Mouse (Mus musculus) intestine, postnatal 0 days (tissue): ENCODE measurements around the gene Crybg1. TPM values are rescaled to one million over a fixed set of nuclear protein-coding genes. Genes with fewer than 3 reads are reported as not detected.

Experiments
- ATAC-seq: fragments of 200-750 bp; cut with Nextera tagmentation; 2 replicates; pipeline ENCODE4 v1.8.0; 2017; ENCODE audit warnings: mild to moderate bottlenecking, moderate TSS enrichment, moderate library complexity
- H3K27ac ChIP-seq: fragments of 300-500 bp; sonication (generic); 2 replicates; pipeline ENCODE4 v1.5.1; 2014; ENCODE audit warnings: mild to moderate bottlenecking, low read depth, low read length, moderate library complexity
- H3K27me3 ChIP-seq: fragments of 300-500 bp; sonication (generic); replicated peaks from 2 replicates; pipeline ENCODE4 v1.6.1; 2014; ENCODE audit warnings: low read length, mixed read lengths; ENCODE audit not compliant: control insufficient read depth, insufficient read depth
- H3K36me3 ChIP-seq: fragments of 300-500 bp; sonication (generic); 2 replicates; pipeline ENCODE4 v1.6.1; 2014; ENCODE audit warnings: mild to moderate bottlenecking, moderate library complexity; ENCODE audit not compliant: control insufficient read depth, insufficient read depth
- H3K4me1 ChIP-seq: fragments of 300-500 bp; sonication (generic); replicated peaks from 2 replicates; pipeline ENCODE4 v1.6.1; 2014; ENCODE audit warnings: antibody characterized with exemption, low read length, mixed read lengths; ENCODE audit not compliant: control insufficient read depth, insufficient read depth
- H3K4me2 ChIP-seq: fragments of 300-500 bp; sonication (generic); replicated peaks from 2 replicates; pipeline ENCODE4 v1.6.1; 2014; ENCODE audit warnings: low read depth, mild to moderate bottlenecking, moderate library complexity
- H3K4me3 ChIP-seq: fragments of 300-500 bp; sonication (generic); 2 replicates; pipeline ENCODE4 v1.5.1; 2014; ENCODE audit warnings: low read depth, low read length
- H3K9ac ChIP-seq: fragments of 300-500 bp; sonication (generic); 2 replicates; pipeline ENCODE4 v1.6.1; 2014; ENCODE audit warnings: mild to moderate bottlenecking, low read depth, low read length
- H3K9me3 ChIP-seq: fragments of 300-500 bp; sonication (generic); 2 replicates; pipeline ENCODE4 v1.6.1; 2016; ENCODE audit warnings: mixed run types; ENCODE audit not compliant: control insufficient read depth
- CTCF ChIP-seq: sonication (generic); IDR thresholded peaks from 2 replicates; pipeline ENCODE4 v1.5.1; 2016; ENCODE audit warnings: low read depth, mild to moderate bottlenecking, control low read depth, antibody characterized with exemption, moderate library complexity
- WGBS: fragments of 180-500 bp; shearing (Covaris S2); extraction: QIAGEN DNeasy Blood & Tissue Kit; methylation state at CpG from one replicate; pipeline ENCODE4 v1.1.7; 2014; 5-methylcytosine and 5-hydroxymethylcytosine counted together
- polyA plus RNA-seq: library from polyadenylated mRNA; unstranded; fragments of >200 nt; fragmentation: Nextera tagmentation; extraction: Ambion mirVana; gene quantifications from 2 replicates; pipeline ENCODE4 v1.2.1, GENCODE M21; 2015

Gene Crybg1
- polyA plus RNA-seq, 1 experiment from 2014 or later = 3.1 TPM

DNA sequence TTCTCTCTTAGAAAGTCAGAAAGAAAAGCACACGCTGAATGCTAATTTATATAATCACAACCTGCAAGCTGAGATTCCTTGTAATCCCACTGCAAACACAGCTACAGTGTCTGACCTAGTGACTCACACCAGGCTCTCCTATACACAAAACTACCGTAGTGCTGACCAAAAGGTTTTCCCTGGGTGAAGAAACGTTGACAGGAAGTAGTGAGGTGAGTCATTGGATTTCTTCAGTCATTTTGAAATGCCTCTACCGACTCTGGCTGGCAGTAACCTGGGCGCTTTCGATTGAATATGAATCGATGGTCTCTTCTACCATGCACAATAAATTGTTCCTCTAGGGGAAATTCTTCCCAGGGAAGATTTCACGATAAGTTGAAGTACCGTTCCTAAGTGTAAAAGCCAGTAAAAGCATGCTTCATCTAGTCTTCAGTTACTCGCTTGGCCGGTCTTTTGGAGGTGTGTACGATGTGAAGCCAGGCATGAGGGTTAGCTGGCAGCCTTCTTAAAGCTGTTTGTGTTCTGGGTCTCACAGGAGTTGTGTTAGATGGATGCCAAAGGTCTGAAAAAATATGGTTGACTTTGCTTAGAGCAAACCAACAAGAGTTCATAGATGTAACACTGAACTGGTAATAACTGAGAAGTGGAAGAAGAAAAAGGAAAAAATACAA is 36.5 kb downstream of the Crybg1 start:
- 64% methylated on average over 12 of the region's 12 CpGs for WGBS
- TF ChIP-seq CTCF = no peak
- Histone ChIP-seq H3K4me2 (no peak overlapping the region), H3K9me3 (no peaks in the 10 kb centered on the region), H3K4me3 (no peak overlapping the region), H3K9ac (no peak overlapping the region), H3K27me3 (no peaks in the 10 kb centered on the region), H3K27ac (no peak overlapping the region), H3K4me1 (no peaks in the 10 kb centered on the region), H3K36me3 (no peaks in the 10 kb centered on the region)
- no peak for ATAC-seq

DNA sequence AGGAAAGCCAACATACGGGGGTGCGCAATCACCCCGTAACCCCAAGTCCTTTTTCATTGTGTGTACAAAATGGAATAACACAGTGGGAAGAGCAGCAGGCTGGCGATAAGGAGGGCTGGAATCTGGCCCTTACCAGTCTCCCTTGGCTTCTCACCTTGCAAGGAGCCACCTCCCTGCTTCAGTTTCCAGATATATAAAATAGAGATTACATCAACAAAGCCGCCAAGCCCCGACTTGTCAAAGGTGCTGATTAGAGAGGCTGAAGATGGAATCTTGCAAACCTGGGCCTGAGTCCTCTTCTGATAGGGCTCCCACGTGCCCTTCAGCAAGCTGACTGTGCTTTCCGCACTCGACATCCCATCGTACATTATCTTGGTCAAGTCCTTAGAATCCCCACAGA is 37.5 kb downstream of the Crybg1 start:
- Histone ChIP-seq H3K4me1 (no peaks in the 10 kb centered on the region), H3K9me3 (no peaks in the 10 kb centered on the region), H3K4me2 (peak overlapping the region; percentile 17; the same call in 1 of the 2 replicates), H3K36me3 (no peaks in the 10 kb centered on the region), H3K4me3 (no peak overlapping the region), H3K27ac (no peak overlapping the region), H3K9ac (no peak overlapping the region), H3K27me3 (no peaks in the 10 kb centered on the region)
- 65% methylated on average over 10 of the region's 10 CpGs for WGBS
- no peak for ATAC-seq
- no peak for TF ChIP-seq CTCF

DNA sequence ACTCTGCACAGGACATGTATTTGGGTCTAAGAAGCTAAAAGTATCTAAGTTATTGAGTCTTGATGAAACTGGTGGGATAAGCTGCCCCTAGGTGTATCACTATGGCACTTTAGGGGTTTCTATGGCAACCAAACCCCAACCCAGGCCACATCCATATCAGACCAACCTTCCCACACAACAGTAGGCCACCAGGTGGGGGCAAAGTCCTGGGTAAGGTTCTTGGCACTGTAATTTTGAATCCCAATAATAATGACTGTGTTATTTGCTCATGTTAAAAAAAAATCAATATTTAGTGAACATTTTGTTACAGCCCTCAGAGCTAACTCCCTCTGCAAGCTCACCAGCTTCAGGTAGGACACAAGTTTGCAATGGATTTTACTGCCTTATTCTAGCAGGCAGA is 38.2 kb downstream of the Crybg1 start:
- H3K4me2 ChIP-seq = no peak overlapping the region; the same call in 1 of the 2 replicates
- H3K27me3 ChIP-seq = no peaks in the 10 kb centered on the region
- no peak overlapping the region for H3K27ac ChIP-seq
- H3K9ac ChIP-seq = no peak overlapping the region
- H3K4me3 ChIP-seq = no peak overlapping the region
- H3K4me1 ChIP-seq = no peaks in the 10 kb centered on the region
- H3K36me3 ChIP-seq = no peaks in the 10 kb centered on the region
- TF ChIP-seq CTCF = peak; percentile 27
- no peaks in the 10 kb centered on the region for H3K9me3 ChIP-seq
- ATAC-seq = peak; percentile 49; the same call in 1 of the 2 replicates

DNA sequence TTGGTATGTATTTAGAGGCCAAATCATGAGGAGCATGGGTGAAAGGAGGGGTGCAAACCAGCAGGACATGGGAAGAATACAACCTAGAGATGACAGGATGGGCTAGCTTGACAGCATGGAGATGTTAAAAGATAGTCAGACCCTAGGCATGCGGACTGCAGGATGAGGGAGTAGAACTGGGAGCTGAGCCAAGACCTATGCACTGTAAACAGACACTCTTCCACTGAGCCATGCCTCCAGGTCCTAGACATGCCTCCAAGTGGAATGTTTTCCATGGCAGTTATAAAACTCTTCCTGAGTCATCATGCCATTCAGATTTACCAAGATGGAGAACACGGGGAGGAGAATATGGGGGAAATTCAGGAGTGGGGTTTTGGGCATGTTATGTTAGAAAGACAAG is 53.9 kb downstream of the Crybg1 start:
- Histone ChIP-seq H3K9ac (no peak overlapping the region), H3K27ac (no peak overlapping the region), H3K27me3 (no peaks in the 10 kb centered on the region), H3K36me3 (no peaks in the 10 kb centered on the region), H3K4me1 (no peaks in the 10 kb centered on the region), H3K9me3 (no peaks in the 10 kb centered on the region), H3K4me3 (no peak overlapping the region), H3K4me2 (no peak overlapping the region)
- 67% methylated on average over 2 of the region's 2 CpGs for WGBS
- ATAC-seq = no peak
- TF ChIP-seq CTCF = no peak

DNA sequence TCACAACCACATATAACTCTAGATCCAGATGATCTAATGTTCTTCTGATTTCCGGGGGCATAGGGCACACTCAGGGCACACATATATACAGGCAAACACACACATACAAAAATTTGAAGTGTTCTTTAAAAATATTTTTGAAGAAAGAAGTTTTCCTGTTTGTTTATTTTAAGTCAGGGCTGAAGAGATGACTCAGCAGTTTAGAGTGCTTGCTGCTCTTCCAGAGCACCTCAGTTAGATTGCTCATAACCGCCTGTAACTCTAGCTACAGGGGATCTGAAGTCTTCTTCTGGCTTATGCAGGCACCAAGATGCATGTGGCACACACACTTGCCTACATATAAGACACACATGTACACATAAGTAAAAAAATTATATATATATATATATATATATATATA is 56.9 kb downstream of the Crybg1 start:
- H3K36me3 ChIP-seq = no peaks in the 10 kb centered on the region
- ATAC-seq = no peak
- 90% methylated on average over 2 of the region's 2 CpGs for WGBS
- H3K4me3 ChIP-seq = no peak overlapping the region
- H3K9me3 ChIP-seq = no peaks in the 10 kb centered on the region
- no peaks in the 10 kb centered on the region for H3K4me1 ChIP-seq
- H3K4me2 ChIP-seq = no peak overlapping the region
- H3K9ac ChIP-seq = no peak overlapping the region
- TF ChIP-seq CTCF = no peak
- H3K27me3 ChIP-seq = no peaks in the 10 kb centered on the region
- no peak overlapping the region for H3K27ac ChIP-seq

DNA sequence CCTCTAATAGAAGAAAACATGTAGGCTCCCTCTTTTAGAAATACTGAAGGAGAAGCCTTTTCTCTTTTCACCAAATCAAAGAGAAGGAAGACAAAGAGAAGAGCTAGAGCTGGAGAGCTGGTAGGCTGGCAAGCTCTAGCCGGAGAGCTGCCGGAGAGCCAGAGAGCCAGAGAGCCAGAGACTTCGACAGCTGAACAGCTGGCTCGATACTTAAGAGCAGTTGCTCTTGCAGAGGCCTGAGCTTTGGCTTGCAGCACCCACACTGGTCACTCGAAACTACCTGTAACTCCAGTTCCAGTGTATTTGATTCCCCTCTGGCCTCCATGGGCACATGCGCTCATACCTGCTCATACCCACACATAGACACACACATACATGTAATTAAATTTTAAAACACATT is 68.3 kb downstream of the Crybg1 start:
- Histone ChIP-seq H3K36me3 (no peaks in the 10 kb centered on the region), H3K4me2 (no peak overlapping the region), H3K4me3 (no peak overlapping the region), H3K4me1 (no peaks in the 10 kb centered on the region), H3K27ac (no peak overlapping the region), H3K27me3 (no peaks in the 10 kb centered on the region), H3K9ac (no peak overlapping the region), H3K9me3 (no peaks in the 10 kb centered on the region)
- WGBS = 66% methylated on average over 6 of the region's 6 CpGs
- no peak for TF ChIP-seq CTCF
- ATAC-seq = no peak
